Comparison of ENCODE assay signal across 8 mouse cellular contexts in genomic region chr2:103797491-103798009, GRCm38 (mm10). TPM values are rescaled to one million over a fixed set of nuclear protein-coding genes. Genes with fewer than 3 reads are reported as not detected.
DNase-seq lines count a peak whose midpoint lies in the region; ATAC-seq lines count a peak whose summit lies in the region.

Gene Caprin1 (minus strand): TSS chr2:103797649.

- no peaks in the 10 kb centered on the region for H3K9me3 ChIP-seq in hindbrain, embryonic 14.5 days (ENCODE audit: control insufficient read depth, low read length)

- no peaks in the 10 kb centered on the region for H3K27me3 ChIP-seq in hindbrain, embryonic 14.5 days (ENCODE audit: control insufficient read depth, insufficient read depth, low read length)

- peak within 1 kb of the TSS; percentile 100 for H3K27ac ChIP-seq in hindbrain, embryonic 14.5 days

- peak; percentile 95 for ATAC-seq in hindbrain, embryonic 14.5 days (ENCODE audit: low FRiP score)

- peak within 1 kb of the TSS; percentile 81 for H3K4me2 ChIP-seq in hindbrain, embryonic 14.5 days (replicated peaks)

- peak within 1 kb of the TSS; percentile 100 for H3K9ac ChIP-seq in hindbrain, embryonic 14.5 days

- H3K4me3 ChIP-seq in hindbrain, embryonic 14.5 days (replicated peaks; ENCODE audit: low read length) = peak within 1 kb of the TSS; percentile 98

- peak; percentile 95 for DNase-seq in R1 (ENCODE audit: low read depth, low spot score)
- DNase-seq in cerebellum, postnatal 25 days = peak; percentile 96 to 97
- DNase-seq in frontal cortex, postnatal 25 days (ENCODE audit: low spot score in 2 of 2) = peak; percentile 92 to 94
- peak; percentile 89 for DNase-seq in hindbrain, embryonic 14.5 days (ENCODE audit: low spot score)
- DNase-seq in layer of hippocampus, postnatal 36 days = peak; percentile 92 to 94
- peak; percentile 96 for DNase-seq in lung, postnatal 36 days
- peak; percentile 98 for DNase-seq in retina, postnatal 1 day
- peak; percentile 88 to 97 for DNase-seq in urinary bladder, adult 18-20 months (ENCODE audit: low spot score in 2 of 2)

- WGBS in hindbrain, embryonic 14.5 days = under 1% methylated on average over 33 of the region's 33 CpGs

- H3K4me1 ChIP-seq in hindbrain, embryonic 14.5 days (replicated peaks; ENCODE audit: control insufficient read depth, insufficient read depth, low read length) = peaks cover 28% of the 10 kb centered on the region

- peaks cover 22% of the 10 kb centered on the region for H3K36me3 ChIP-seq in hindbrain, embryonic 14.5 days (replicated peaks; ENCODE audit: control insufficient read depth, insufficient read depth)

RNA-seq across cellular contexts. Expression of gene Caprin1, which starts in this region (rescaled TPM):
- 399 and 416 TPM in 2 replicates for polyA plus RNA-seq in hindbrain, embryonic 14.5 days (2014; fragmentation: Nextera tagmentation; extraction: Ambion mirVana)
- 100 to 1,000 TPM; 363 to 370 TPM for total RNA-seq in layer of hippocampus, postnatal 36 days (2021)

Comparison
In these comparisons a context has a peak if more than half of its experiments do, and no peak if none do; other contexts are left out.
1. Peak in every context shown above with its lines: DNase-seq, ATAC-seq, H3K4me3 ChIP-seq and H3K27ac ChIP-seq.